Mouse (Mus musculus): ENCODE measurements at regions not wholly inside any gene's neighbourhood (a gene's known extent, or its start where the extent isn't known, plus 50 kb on each side); places are given as distances from the start of the nearest gene placed in this dataset.

DNA sequence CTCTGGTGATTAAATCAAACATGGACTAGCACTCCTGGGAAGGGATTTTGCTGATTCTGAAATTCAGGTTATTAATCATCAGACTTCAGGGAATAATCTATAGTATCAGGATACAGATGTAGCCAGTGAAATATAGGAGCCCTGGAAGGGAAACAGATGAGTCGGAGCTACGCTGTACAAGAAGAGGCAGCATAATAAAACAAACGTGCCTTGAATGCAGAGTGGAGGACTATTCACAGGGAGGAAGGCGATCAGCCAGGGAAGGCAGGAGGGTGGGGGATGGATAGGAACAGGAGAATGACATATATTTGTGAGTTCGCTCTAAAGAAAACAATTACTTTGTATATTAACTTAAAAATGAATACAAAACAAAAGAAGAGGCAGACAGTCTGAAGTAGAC lies 286.6 kb upstream of the Got2 start:
- 80% methylated on average over 5 of the region's 5 CpGs for WGBS

DNA sequence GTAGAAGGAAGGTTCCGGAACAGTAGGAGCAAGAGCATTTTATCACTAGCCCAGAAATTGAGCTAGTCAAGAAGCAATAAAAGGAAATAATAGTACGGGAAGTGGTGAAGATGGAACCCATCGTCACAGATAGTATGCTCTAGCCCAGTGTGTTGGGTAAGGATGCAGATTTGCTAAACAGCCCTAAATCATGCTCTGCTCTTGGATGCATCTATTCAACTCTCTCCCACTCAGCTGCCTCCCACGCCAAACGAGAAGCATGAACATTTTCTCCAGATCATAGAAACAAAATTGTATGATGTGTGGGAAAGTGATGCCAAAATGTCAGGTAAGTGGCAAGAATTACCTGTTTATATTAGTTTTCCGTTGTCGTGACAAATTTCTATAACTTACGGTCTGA lies 276.6 kb upstream of the Got2 start:
- no peak overlapping the region for H3K9ac ChIP-seq (replicated peaks)
- no peak overlapping the region for H3K27ac ChIP-seq
- H3K4me1 ChIP-seq (replicated peaks): no peaks in the 10 kb centered on the region
- WGBS: 91% methylated on average over 8 of the region's 8 CpGs
- no peak overlapping the region for H3K4me2 ChIP-seq
- 0 out of 2 replicates have a peak, but pooled peaks cover 4% of the 10 kb centered on the region for H3K9me3 ChIP-seq
- no peak overlapping the region for H3K4me3 ChIP-seq (replicated peaks)
- H3K27me3 ChIP-seq: no peaks in the 10 kb centered on the region
- H3K36me3 ChIP-seq: no peaks in the 10 kb centered on the region
- ATAC-seq (ENCODE audit: insufficient number of reproducible peaks, insufficient read depth, low FRiP score, low TSS enrichment, low read depth): no peak

More for the DNA sequence above, 286.6 kb upstream of the Got2 start:
- no peak for ATAC-seq (ENCODE audit: insufficient number of reproducible peaks, insufficient read depth, low FRiP score, low TSS enrichment, low read depth)
- no peak overlapping the region for H3K9ac ChIP-seq (replicated peaks)
- H3K27ac ChIP-seq: no peak overlapping the region
- H3K4me1 ChIP-seq (replicated peaks): no peaks in the 10 kb centered on the region
- 0 out of 2 replicates have a peak, but pooled peaks cover 4% of the 10 kb centered on the region for H3K9me3 ChIP-seq
- H3K27me3 ChIP-seq: no peaks in the 10 kb centered on the region
- H3K4me3 ChIP-seq (replicated peaks): no peak overlapping the region
- H3K36me3 ChIP-seq: no peaks in the 10 kb centered on the region
- H3K4me2 ChIP-seq: no peak overlapping the region

DNA sequence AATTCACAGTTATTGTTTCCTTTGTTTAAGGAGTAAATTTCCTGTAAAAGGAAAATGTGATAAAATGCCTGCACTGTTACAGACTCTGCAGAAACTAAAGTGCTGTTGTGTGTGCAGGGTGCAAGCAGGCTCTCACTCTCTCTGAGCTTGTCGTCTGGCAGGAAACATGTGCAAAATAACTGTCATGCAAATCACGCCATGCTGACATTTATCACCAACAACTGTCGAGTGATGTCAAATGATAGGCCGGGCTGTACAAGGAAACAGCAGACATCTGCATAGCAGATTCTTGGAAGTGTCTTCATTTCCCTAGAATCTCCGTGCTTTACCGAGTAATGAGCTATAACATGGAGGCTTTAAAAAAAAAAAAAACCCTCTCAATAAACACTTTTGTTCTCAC lies 271.6 kb upstream of the Got2 start:
- Histone ChIP-seq H3K36me3 (no peaks in the 10 kb centered on the region), H3K9me3 (no peaks in the 10 kb centered on the region), H3K27ac (no peak overlapping the region), H3K4me3 (replicated peaks) (no peak overlapping the region), H3K27me3 (no peaks in the 10 kb centered on the region), H3K9ac (replicated peaks) (no peak overlapping the region), H3K4me1 (replicated peaks) (no peaks in the 10 kb centered on the region), H3K4me2 (no peak overlapping the region)
- ATAC-seq (ENCODE audit: insufficient number of reproducible peaks, insufficient read depth, low FRiP score, low TSS enrichment, low read depth): no peak
- WGBS: 32% methylated on average over 6 of the region's 6 CpGs

DNA sequence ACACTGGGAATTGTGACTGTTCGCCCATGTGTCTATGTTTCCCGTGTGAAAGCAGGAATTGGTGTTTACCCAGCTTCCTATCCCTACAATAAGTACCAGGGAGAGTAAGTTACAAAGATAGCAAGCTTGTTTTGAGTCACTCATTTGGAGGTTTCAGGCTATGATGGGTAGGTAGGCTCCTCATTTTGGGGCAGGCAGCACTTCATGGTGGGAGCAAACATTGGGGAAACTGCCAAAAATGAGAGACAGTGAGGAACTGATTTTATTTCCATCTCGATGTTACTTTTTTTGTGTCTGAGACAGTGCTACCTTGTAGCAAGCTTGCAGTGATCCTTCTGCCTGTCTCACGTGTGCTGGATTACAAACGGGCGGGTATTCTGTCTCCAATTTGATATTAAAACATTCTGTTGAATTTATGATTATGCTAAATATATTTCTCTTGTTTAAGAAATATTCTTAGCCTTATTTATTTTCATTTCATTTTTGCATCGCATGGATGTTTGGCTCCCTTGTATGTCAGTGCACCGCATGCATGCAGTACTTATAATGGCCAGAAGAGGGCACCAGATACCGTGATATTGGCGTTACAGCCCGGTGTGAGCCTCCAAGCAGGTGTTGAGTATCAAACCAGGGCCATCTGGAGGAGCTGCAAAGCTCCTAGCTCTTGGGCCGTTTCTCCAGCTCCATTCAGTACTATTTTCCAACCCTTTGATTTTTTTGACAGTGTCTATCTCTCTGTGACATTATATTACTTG lies 264.3 kb upstream of the Got2 start:
- H3K4me3 ChIP-seq (replicated peaks): no peak overlapping the region
- no peak overlapping the region for H3K9ac ChIP-seq (replicated peaks)
- no peaks in the 10 kb centered on the region for H3K27me3 ChIP-seq
- no peak overlapping the region for H3K4me2 ChIP-seq
- H3K4me1 ChIP-seq (replicated peaks): no peaks in the 10 kb centered on the region
- no peaks in the 10 kb centered on the region for H3K36me3 ChIP-seq
- 39% methylated on average over 12 of the region's 12 CpGs for WGBS
- H3K27ac ChIP-seq: no peak overlapping the region
- no peak for ATAC-seq (ENCODE audit: insufficient number of reproducible peaks, insufficient read depth, low FRiP score, low TSS enrichment, low read depth)
- H3K9me3 ChIP-seq: no peaks in the 10 kb centered on the region

DNA sequence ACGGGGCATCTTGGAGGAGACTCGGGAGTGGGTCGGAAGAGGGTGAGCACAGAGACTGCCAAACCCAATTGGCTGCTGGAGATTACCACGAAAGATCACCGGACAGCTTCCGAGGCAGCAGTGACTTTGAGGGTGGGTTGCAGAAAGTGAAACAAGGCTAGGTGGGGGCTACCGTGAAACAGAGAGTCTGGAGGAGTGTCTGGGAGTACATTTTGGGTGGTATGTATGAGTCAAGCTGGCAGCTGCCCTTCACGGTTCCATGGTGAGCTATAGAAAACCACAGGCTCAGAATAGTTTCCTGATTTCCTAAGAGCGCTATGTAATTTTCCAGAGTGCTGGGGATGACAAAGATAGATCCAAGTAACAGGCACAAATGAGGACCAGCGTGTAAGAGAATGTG lies 263.7 kb upstream of the Got2 start:
- H3K27ac ChIP-seq: no peak overlapping the region
- no peak for ATAC-seq (ENCODE audit: insufficient number of reproducible peaks, insufficient read depth, low FRiP score, low TSS enrichment, low read depth)
- 85% methylated on average over 10 of the region's 10 CpGs for WGBS
- H3K9ac ChIP-seq (replicated peaks): no peak overlapping the region
- H3K4me3 ChIP-seq (replicated peaks): no peak overlapping the region
- no peaks in the 10 kb centered on the region for H3K36me3 ChIP-seq
- H3K4me1 ChIP-seq (replicated peaks): no peaks in the 10 kb centered on the region
- H3K9me3 ChIP-seq: no peaks in the 10 kb centered on the region
- H3K27me3 ChIP-seq: no peaks in the 10 kb centered on the region
- H3K4me2 ChIP-seq: no peak overlapping the region

DNA sequence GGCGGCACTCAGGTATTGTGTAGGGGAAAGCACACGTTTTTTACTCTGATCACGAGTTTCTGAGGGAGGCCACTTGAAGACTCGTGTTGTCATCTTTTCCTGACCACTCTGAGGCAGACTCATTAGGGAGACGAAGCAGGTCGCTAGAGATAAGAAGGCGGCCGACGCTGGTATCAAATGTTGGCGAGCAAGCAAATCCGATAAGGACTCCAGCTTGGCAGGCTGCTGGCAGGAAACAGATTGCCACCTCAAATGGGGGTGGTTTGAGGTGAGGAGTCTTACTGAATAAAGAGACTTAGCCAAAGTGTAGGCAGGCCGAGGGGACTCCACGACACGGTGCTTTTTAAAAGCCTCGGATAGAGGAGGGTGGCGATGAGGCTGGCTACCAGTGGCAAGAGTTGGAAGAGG lies 262.7 kb upstream of the Got2 start:
- no peak overlapping the region for H3K4me3 ChIP-seq (replicated peaks)
- H3K36me3 ChIP-seq: no peaks in the 10 kb centered on the region
- H3K9ac ChIP-seq (replicated peaks): no peak overlapping the region
- no peaks in the 10 kb centered on the region for H3K27me3 ChIP-seq
- no peaks in the 10 kb centered on the region for H3K9me3 ChIP-seq
- ATAC-seq (ENCODE audit: insufficient number of reproducible peaks, insufficient read depth, low FRiP score, low TSS enrichment, low read depth): no peak
- no peak overlapping the region for H3K27ac ChIP-seq
- no peaks in the 10 kb centered on the region for H3K4me1 ChIP-seq (replicated peaks)
- 81% methylated on average over 16 of the region's 16 CpGs for WGBS
- no peak overlapping the region for H3K4me2 ChIP-seq

DNA sequence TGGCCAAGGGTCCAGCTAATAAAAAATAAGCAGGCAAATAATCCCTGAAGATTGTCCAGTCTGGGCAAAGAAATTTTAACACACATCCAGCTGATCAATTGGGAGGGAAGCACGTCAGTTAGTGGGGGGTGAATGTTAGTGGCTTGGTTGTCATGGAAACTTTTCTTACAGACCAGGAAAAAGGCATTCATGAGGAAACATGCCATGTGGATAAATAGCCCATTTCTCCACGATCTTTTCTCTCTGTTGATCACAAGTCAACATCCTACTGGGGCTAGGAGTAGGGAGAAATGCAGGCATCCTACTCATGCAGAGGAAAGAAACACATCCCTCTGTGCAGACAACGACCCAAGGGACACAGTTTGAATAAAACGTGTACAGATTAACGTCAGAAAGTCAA lies 243.8 kb upstream of the Got2 start:
- Histone ChIP-seq H3K36me3 (no peaks in the 10 kb centered on the region), H3K9me3 (no peaks in the 10 kb centered on the region), H3K9ac (replicated peaks) (no peak overlapping the region), H3K4me1 (replicated peaks) (no peaks in the 10 kb centered on the region), H3K27ac (no peak overlapping the region), H3K27me3 (no peaks in the 10 kb centered on the region), H3K4me2 (no peak overlapping the region), H3K4me3 (replicated peaks) (no peak overlapping the region)
- ATAC-seq (ENCODE audit: insufficient number of reproducible peaks, insufficient read depth, low FRiP score, low TSS enrichment, low read depth): no peak
- 59% methylated on average over 5 of the region's 5 CpGs for WGBS

DNA sequence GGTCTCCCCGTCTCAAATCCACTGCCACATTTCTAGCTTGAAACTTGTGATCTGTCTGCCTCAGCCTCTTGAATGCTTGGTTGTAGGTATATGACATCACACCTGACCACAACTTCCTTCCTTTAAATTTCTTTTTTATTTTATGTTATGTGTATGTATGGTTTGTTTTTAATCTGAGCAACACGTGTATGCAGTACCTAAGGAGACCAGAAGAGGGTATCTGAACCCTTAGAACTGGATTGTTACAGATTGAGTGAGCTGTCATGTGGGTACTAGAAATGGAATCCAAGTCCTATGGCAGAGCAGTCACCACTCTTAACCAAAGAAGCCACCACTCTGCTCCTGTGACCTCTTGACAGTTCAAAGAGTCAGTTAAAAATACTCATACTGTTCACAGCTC lies 240.0 kb upstream of the Got2 start:
- 78% methylated on average over 2 of the region's 2 CpGs for WGBS
- H3K9me3 ChIP-seq: no peaks in the 10 kb centered on the region
- H3K27ac ChIP-seq: no peak overlapping the region

DNA sequence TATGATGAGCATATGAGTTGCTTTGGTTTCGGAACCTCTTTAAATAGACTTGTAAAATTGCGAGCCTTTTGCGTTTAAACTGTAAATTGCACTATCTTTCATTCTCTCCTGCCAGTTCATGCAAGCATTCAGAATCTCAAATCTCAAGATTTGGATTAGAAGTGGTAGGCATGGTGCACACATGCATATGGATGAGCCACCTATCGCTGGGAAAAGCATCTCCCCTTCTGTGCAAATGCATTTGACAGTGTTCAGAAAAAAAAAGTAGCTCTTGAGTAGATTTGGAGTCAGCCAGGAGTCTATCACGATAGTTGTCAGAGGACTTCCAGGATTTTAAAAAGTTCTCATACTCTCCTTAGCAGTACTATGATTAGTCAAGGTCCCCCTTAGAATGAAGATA lies 212.5 kb upstream of the Got2 start:
- Histone ChIP-seq H3K4me3 (replicated peaks) (no peak overlapping the region), H3K4me2 (no peak overlapping the region), H3K27me3 (no peaks in the 10 kb centered on the region), H3K27ac (no peak overlapping the region), H3K9ac (replicated peaks) (no peak overlapping the region), H3K9me3 (no peaks in the 10 kb centered on the region), H3K36me3 (no peaks in the 10 kb centered on the region), H3K4me1 (replicated peaks) (no peaks in the 10 kb centered on the region)
- WGBS: 60% methylated on average over 5 of the region's 5 CpGs
- no peak for ATAC-seq (ENCODE audit: insufficient number of reproducible peaks, insufficient read depth, low FRiP score, low TSS enrichment, low read depth)

More for the DNA sequence above, 240.0 kb upstream of the Got2 start:
- ATAC-seq (ENCODE audit: insufficient number of reproducible peaks, insufficient read depth, low FRiP score, low TSS enrichment, low read depth): no peak
- Histone ChIP-seq H3K9ac (replicated peaks) (no peak overlapping the region), H3K27me3 (no peaks in the 10 kb centered on the region), H3K4me3 (replicated peaks) (no peak overlapping the region), H3K4me2 (no peak overlapping the region), H3K4me1 (replicated peaks) (no peaks in the 10 kb centered on the region), H3K36me3 (no peaks in the 10 kb centered on the region)

DNA sequence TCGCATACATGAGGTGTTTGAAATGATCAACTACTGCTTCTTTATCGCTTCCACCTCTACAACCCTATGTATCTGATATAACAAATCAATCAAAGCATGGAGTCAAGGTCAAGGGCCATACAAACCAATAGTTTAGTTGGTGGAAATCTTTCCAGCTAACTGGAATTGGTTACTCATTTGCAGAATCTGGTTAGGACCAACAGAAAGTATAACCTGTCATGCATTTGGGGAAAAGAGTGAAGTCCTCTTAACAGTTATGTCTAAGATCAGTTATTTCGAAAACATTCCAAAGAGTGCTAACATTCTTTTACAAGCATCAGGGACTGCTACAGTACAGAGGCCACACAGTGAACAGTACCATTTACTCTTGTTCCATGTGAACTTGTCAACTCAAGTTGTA lies 204.6 kb upstream of the Got2 start:
- H3K27ac ChIP-seq: no peak overlapping the region
- H3K4me3 ChIP-seq (replicated peaks): no peak overlapping the region
- H3K9ac ChIP-seq (replicated peaks): no peak overlapping the region
- no peaks in the 10 kb centered on the region for H3K4me1 ChIP-seq (replicated peaks)
- H3K4me2 ChIP-seq: no peak overlapping the region
- no peaks in the 10 kb centered on the region for H3K9me3 ChIP-seq
- no peaks in the 10 kb centered on the region for H3K36me3 ChIP-seq
- 85% methylated on average over 3 of the region's 3 CpGs for WGBS
- no peak for ATAC-seq (ENCODE audit: insufficient number of reproducible peaks, insufficient read depth, low FRiP score, low TSS enrichment, low read depth)
- H3K27me3 ChIP-seq: no peaks in the 10 kb centered on the region

DNA sequence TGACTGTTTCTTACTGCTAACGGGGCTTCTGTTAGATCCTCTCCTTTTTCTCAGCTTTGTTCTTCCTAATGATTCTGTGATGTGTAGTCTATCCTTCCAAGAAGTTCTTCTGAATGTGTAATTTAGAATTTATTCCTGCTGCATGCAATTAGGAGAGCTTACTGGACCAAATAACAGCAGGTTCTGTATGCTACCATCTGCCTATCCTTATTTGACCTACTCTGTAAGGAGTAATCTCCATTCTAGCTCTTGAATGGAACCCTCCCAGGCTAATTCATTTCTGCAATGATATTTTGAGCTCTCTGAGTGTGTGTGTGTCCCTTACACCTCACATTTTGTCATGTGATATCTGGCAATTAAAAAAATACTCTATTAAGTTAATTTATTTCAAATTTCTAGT lies 201.9 kb upstream of the Got2 start:
- no peaks in the 10 kb centered on the region for H3K9me3 ChIP-seq
- no peaks in the 10 kb centered on the region for H3K27me3 ChIP-seq
- H3K9ac ChIP-seq (replicated peaks): no peak overlapping the region
- no peaks in the 10 kb centered on the region for H3K4me1 ChIP-seq (replicated peaks)
- no peak for ATAC-seq (ENCODE audit: insufficient number of reproducible peaks, insufficient read depth, low FRiP score, low TSS enrichment, low read depth)
- no peak overlapping the region for H3K4me2 ChIP-seq
- H3K4me3 ChIP-seq (replicated peaks): no peak overlapping the region
- 86% methylated on average over 1 of the region's 1 CpGs for WGBS
- no peak overlapping the region for H3K27ac ChIP-seq
- H3K36me3 ChIP-seq: no peaks in the 10 kb centered on the region

DNA sequence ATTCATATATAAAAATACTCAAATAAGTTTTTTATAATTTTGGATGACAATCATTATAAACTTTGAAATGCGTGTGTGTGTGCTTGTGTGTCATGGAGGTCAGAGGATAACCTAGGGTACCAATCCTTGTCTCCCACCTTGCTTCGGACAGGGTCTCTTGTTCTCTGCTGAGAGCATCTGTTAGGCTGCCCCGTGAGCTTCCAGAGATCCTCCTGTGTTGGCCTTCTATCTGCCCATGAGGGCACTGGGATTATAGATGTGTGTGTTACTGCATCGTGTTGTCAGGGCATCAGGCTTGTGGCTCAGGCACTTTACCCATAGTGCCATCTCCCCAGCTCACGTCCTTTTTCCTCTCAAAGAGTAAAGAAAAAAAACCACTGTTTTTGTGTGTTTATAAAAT lies 180.0 kb upstream of the Got2 start:
- H3K4me1 ChIP-seq (replicated peaks): no peaks in the 10 kb centered on the region
- no peaks in the 10 kb centered on the region for H3K36me3 ChIP-seq
- no peak overlapping the region for H3K4me2 ChIP-seq
- no peak for ATAC-seq (ENCODE audit: insufficient number of reproducible peaks, insufficient read depth, low FRiP score, low TSS enrichment, low read depth)
- H3K27me3 ChIP-seq: no peaks in the 10 kb centered on the region
- H3K27ac ChIP-seq: no peak overlapping the region
- no peak overlapping the region for H3K4me3 ChIP-seq (replicated peaks)
- no peak overlapping the region for H3K9ac ChIP-seq (replicated peaks)
- 84% methylated on average over 5 of the region's 5 CpGs for WGBS
- no peaks in the 10 kb centered on the region for H3K9me3 ChIP-seq
